Comparison of ENCODE assay signal across 8 mouse cellular contexts in the genomic region with DNA sequence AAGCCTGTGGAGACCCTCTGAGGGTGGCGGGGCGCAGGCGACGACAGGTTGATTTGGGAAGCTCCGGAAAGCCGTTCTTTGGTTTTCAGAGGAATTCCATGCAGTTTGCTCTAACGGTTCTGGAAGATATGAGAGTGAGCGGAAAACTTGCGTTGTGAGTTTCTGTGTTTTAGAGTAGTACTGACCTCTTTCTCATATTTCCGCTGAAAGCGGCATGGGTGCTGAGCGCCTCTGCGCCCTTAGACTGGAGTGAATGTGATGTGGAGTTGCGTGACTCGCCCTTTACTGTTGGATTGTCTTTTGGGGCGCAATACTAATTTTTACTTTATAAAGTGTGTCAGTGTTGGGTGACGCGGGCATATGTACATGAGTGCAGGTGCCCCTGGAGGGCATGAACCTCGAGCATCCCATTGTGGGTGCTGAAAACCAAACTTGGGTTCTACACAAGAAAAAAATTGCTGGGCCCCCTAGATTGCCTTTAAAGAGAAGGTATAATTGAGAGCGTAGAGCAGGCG. TPM values are rescaled to one million over a fixed set of nuclear protein-coding genes. Genes with fewer than 3 reads are reported as not detected.
DNase-seq lines count a peak whose midpoint lies in the region; ATAC-seq and TF ChIP-seq lines count a peak whose summit lies in the region.

No protein-coding gene starts in this region.

- 3% methylated on average over 21 of the region's 21 CpGs for WGBS in heart, adult 2 months
- WGBS in forebrain, embryonic 12.5 days, result 6% methylated on average over 21 of the region's 21 CpGs

- H3K4me3 ChIP-seq in heart, adult 2 months, result peak overlapping the region; percentile 96
- H3K4me3 ChIP-seq in E14TG2a.4 (replicated peaks; ENCODE audit: low read length), result peak overlapping the region; percentile 100
- peak overlapping the region; percentile 97 for H3K4me3 ChIP-seq in forebrain, embryonic 12.5 days (replicated peaks)

- intact Hi-C loops in heart, adult 2 months (cut with DNase I), result loop anchor here (5.0 kb wide), 1 partner anchor 121 kb away; a partner anchor contains a TSS
- intact Hi-C loops in heart, postnatal 14 days (cut with DNase I), result loop anchor here (2.0 kb wide), 1 partner anchor 34 kb away; no protein-coding TSS in a partner anchor

- peak in 1 of 2 experiments; percentile 30 for DNase-seq in heart, adult 2 months
- no peak for DNase-seq in heart, postnatal 14 days
- peak; percentile 10 for DNase-seq in liver
- peak; percentile 14 to 29 for DNase-seq in spleen, postnatal 36 days (ENCODE audit: low spot score in 2 of 2)
- DNase-seq in gastrocnemius, postnatal 10 days, result no peak
- no peak for DNase-seq in urinary bladder, postnatal 25 days (ENCODE audit: low spot score)

- TF ChIP-seq EP300 in heart, adult 2 months (IDR thresholded peaks at IDR 0.05; ENCODE audit: insufficient read depth, low read depth, low read length), result no peak

- no peak for TF ChIP-seq CTCF in heart, adult 2 months (IDR thresholded peaks at IDR 0.05)
- no peak for TF ChIP-seq CTCF in E14TG2a.4 (conservative IDR thresholded peaks at IDR 0.05; ENCODE audit: low read length)

- no peak for TF ChIP-seq POLR2A in heart, adult 2 months (IDR thresholded peaks at IDR 0.05; ENCODE audit: insufficient read depth, low read depth, low read length)

- H3K9ac ChIP-seq in heart, adult 2 months (ENCODE audit: low read depth, low read length), result peak overlapping the region; percentile 87
- peak overlapping the region; percentile 94 for H3K9ac ChIP-seq in forebrain, embryonic 12.5 days

- no peak for ATAC-seq in forebrain, embryonic 12.5 days (ENCODE audit: low FRiP score)

- H3K36me3 ChIP-seq in heart, adult 2 months (ENCODE audit: control insufficient read depth, insufficient read depth, low read length), result peaks cover 8% of the 10 kb centered on the region
- peaks cover 36% of the 10 kb centered on the region for H3K36me3 ChIP-seq in E14TG2a.4 (ENCODE audit: insufficient read depth, low read length)
- H3K36me3 ChIP-seq in forebrain, embryonic 12.5 days (replicated peaks), result 0 out of 2 replicates have a peak, but pooled peaks cover 5% of the 10 kb centered on the region

- H3K27me3 ChIP-seq in heart, adult 2 months (ENCODE audit: control insufficient read depth, insufficient read depth, low read length), result no peaks in the 10 kb centered on the region
- no peaks in the 10 kb centered on the region for H3K27me3 ChIP-seq in E14TG2a.4 (ENCODE audit: insufficient read depth, low read length)
- H3K27me3 ChIP-seq in forebrain, embryonic 12.5 days, result no peaks in the 10 kb centered on the region

- no peaks in the 10 kb centered on the region for H3K4me1 ChIP-seq in heart, adult 2 months (ENCODE audit: control insufficient read depth, insufficient read depth, low read length)
- H3K4me1 ChIP-seq in E14TG2a.4 (replicated peaks; ENCODE audit: low read depth, low read length), result peaks cover 27% of the 10 kb centered on the region
- H3K4me1 ChIP-seq in forebrain, embryonic 12.5 days, result peaks cover 19% of the 10 kb centered on the region

- no peaks in the 10 kb centered on the region for H3K9me3 ChIP-seq in E14TG2a.4 (ENCODE audit: low read length)
- H3K9me3 ChIP-seq in forebrain, embryonic 12.5 days, result no peaks in the 10 kb centered on the region

- no peaks in the 10 kb centered on the region for H3K79me2 ChIP-seq in heart, adult 2 months (replicated peaks; ENCODE audit: control insufficient read depth, insufficient read depth, low read length)

- peak overlapping the region; percentile 95 for H3K27ac ChIP-seq in heart, adult 2 months
- H3K27ac ChIP-seq in forebrain, embryonic 12.5 days, result peak overlapping the region; percentile 95

- peak overlapping the region; percentile 70 for H3K4me2 ChIP-seq in forebrain, embryonic 12.5 days

RNA-seq across cellular contexts. Expression of a gene that starts 1.8 kb away (rescaled TPM):
- total RNA-seq in heart, adult 2 months (2021), result 10 to 100 TPM; 11.1 to 12.0 TPM
- 1.5 and 3.3 TPM in 2 replicates for polyA plus RNA-seq in heart, adult 2 months (2012; rRNA removed)
- 10 to 100 TPM; 25.9 to 31.1 TPM for total RNA-seq in heart, postnatal 14 days (2021)
- polyA plus RNA-seq in forebrain, embryonic 12.5 days (2016; fragmentation: Nextera tagmentation; extraction: Ambion mirVana), result 200 and 232 TPM in 2 replicates
- 10 to 100 TPM; 24.1 to 33.2 TPM for total RNA-seq in gastrocnemius, postnatal 10 days (2021)

RNA-seq across cellular contexts. Expression of a gene that starts 1.9 kb away (rescaled TPM):
- 1 to 10 TPM; 4.8 to 5.1 TPM for total RNA-seq in heart, adult 2 months (2021)
- polyA plus RNA-seq in heart, adult 2 months (2012; rRNA removed), result 1.3 and 3.5 TPM in 2 replicates
- total RNA-seq in heart, postnatal 14 days (2021), result 1 to 10 TPM; 7.8 to 8.0 TPM
- polyA plus RNA-seq in forebrain, embryonic 12.5 days (2016; fragmentation: Nextera tagmentation; extraction: Ambion mirVana), result 17.6 and 18.7 TPM in 2 replicates
- total RNA-seq in gastrocnemius, postnatal 10 days (2021), result 1 to 10 TPM; 4.9 to 7.4 TPM

RNA-seq across cellular contexts. Expression of a gene that starts 38.3 kb away (rescaled TPM):
- 1 to 10 TPM; 2.1 to 2.2 TPM for total RNA-seq in heart, adult 2 months (2021)
- 0.20 TPM in 2 replicates for polyA plus RNA-seq in heart, adult 2 months (2012; rRNA removed)
- total RNA-seq in heart, postnatal 14 days (2021), result 1 to 10 TPM; 5.7 to 8.7 TPM
- polyA plus RNA-seq in forebrain, embryonic 12.5 days (2016; fragmentation: Nextera tagmentation; extraction: Ambion mirVana), result 183 and 189 TPM in 2 replicates
- 10 to 100 TPM in 1 of 2 experiments, 1 to 10 TPM in 1; 7.8 to 12.1 TPM for total RNA-seq in gastrocnemius, postnatal 10 days (2021)

Comparison
In these comparisons a context has a peak if more than half of its experiments do, and no peak if none do; other contexts are left out.
1. DNase-seq: peak in liver (single experiment) and spleen, postnatal 36 days (2 of 2); none in heart, postnatal 14 days (0 of 2), gastrocnemius, postnatal 10 days (single experiment) and urinary bladder, postnatal 25 days (single experiment).
2. Peak in every context shown above with its lines, with median percentiles within 50 percentile points of each other: H3K4me3 ChIP-seq.